Mouse (Mus musculus): Measurements from ENCODE around the gene Lap3.

The Lap3 gene

DNA sequence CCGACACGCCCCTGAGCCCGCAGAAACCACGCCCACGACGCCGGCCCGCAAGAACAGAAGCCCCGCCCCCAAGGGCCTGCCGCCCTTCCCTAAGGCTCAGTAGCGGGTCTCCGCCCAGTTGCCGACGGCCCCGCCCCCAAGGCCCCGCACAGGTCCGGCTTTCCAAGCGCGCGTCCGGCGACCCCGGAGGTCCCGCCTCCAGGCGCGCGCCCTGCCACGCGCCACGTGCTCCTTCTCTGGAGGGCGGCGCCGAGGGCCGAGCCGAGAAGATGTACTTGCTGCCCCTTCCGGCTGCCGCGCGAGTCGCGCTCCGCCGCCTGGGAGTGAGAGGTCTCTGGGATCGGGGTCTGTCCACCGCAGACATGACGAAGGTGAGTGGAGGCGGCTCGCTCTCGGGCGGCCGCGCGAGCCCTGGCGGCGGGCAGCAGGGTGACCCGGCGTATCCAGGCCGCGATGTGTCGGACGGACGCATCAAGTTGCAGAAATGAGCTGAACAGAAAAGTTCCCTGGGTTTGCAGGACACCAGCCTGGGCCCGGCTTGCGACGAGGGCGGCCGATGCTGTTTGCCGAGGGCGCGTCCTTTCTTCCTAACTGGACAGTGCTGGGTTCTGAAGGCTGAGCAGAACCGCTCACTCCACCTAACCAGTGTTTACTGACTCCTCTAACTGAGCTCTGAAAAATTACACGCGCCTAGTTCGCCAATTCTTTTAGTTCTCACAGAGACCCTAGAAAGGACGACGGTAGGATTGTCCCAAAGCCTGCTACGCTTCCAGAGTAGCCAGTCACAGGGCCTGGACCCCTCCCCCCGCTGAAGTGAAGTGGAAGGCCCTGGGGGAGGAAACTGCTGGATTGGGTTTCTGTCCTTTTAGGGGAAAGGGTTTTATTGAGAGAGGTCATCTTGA is at the start of gene Lap3:
Gene Lap3, plus strand, starts transcription at position 184 of the 902 bp plus-strand sequence.
- DNase-seq (ENCODE audit: low spot score) = peak; percentile 97

DNA sequence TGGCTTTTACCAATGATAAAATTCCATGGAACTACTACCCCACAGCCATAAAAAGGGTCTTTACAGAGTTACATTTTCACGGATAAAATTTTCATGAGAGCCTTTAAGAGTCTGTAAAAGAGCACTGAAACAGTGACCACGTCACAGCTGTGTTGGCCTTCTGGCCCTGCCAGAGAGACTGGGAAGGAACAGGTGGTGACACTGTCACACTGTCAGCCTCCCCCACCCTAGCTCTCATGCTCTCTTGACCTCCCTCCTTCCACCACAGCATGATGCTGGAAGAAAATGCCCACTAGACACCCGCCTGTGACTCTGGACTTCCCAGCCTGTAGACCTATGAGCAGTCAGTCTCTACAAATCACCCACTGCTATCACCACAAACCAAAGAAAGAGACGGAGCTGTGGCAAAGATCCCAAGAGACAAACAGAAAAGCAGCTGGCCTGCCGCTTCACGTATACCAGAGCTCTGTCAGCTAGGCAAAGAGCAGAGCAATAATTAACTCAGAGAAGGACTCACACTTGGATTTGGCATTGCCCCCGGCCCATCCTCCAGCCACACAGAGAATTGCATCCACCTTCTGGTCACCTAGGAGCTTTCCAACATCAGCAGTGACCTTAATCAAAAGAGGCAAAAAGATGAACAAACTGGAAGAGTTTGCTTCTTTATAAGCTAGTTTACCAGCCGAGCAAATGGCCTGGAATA is 48.9 kb upstream of the Lap3 start:
- DNase-seq (ENCODE audit: low spot score) = no peak

DNA sequence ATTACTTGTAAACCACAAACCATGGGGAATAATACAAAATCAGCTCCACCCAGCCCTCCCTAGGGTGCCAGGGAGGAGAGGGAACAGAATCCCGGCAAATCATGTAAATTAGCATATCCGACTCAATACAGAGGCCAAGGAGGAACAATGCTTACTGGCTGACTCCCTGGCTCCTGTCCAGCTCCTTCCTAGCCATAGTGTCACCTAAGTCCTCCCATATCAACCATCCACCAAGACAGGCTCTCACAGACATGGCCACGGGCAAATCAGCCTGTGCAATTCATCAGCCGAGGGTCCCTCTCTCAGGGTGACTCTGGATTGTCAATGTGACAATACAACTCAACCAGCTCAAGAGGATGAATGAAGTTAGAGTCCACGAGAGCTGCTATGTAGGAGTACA is 44.5 kb upstream of the Lap3 start:
- no peak for DNase-seq (ENCODE audit: low spot score)

DNA sequence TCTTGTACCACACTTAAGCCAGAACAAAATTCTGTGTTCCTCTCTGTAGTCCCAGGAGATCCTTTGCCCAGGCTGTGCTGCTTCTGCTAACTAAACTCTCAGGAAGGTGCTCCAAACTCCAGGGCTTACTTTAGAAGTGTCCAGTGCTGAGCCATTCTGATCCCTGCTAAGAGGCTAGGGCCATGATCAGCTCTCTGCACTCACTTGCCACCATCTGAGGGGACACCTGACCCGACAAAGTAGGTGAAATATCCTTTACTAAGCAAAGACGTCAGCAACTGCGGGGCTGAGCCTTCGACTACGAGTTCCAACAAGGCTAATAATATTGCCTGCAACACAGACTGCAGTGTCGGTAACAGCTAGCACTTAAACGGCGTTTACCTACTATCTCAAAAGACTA is 44.0 kb upstream of the Lap3 start:
- no peak for DNase-seq (ENCODE audit: low spot score)

DNA sequence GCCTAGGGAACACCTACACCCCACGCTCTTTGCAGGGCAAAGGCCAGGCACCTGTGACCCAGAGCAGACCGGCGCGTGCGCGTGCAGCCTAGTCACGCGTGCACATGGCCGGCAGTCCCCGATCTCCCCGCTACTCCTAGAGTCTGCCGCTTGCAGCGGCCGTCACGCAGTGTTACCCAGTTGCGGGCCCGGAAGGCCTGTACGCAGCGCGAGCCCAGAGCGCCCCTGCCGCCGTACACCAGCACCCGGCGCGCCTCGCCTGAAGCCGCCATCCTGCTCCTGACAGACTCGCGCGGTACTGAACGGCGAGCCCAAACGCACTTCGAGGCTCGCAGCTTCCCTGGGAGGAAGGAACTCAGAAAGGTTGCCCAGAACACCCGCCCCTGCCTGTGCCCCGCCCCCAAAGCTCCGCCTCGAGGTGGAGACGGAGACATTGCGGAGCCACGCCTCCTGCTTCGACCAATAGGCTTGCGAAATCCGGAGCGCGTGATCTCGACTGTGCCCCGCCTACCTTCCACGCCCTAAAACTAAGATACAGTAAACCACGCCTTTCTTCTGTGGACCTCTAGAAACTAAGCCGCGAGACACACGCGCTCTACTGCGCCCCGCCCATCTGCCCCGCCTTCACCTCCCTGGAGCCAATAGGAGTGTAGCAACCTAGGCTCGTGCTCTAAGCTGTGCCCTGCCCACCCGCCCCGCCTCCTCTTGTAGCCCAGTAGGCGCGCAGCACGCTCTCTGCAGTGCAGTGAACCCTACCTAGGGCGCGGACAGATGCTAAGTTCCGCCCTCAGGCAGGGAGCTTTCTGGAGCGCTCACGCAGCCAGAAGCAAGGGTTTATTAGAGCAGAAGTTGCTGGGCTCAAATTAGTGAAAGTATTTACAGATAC is 43.1 kb upstream of the Lap3 start, which contains the start of gene Qdpr:
Gene Qdpr, minus strand, starts transcription at position 406 of the 886 bp plus-strand sequence.
- DNase-seq (ENCODE audit: low spot score) = peak; percentile 97

DNA sequence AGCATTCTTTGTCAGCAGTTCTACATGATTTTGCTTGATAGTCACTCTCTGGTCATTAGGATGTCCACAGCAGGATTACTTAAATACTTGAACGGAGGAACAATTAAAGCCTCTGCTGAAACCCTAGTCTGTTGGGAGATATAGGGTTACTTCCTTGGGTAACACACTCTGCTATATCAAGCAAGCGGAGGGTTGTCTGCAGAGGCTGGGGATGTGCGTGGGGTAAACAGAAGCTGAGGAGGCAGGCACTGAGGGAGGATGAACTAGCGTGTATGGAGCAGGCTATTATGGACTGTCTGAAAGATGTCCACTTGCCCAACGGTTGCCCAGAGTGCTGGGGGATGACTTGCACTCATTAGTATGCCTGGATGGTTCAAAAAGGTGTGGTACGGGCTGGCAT is 39.7 kb upstream of the Lap3 start, which contains the start of gene Clrn2:
Gene Clrn2, plus strand, starts transcription at position 301 of the 400 bp plus-strand sequence.
- DNase-seq (ENCODE audit: low spot score) = no peak

DNA sequence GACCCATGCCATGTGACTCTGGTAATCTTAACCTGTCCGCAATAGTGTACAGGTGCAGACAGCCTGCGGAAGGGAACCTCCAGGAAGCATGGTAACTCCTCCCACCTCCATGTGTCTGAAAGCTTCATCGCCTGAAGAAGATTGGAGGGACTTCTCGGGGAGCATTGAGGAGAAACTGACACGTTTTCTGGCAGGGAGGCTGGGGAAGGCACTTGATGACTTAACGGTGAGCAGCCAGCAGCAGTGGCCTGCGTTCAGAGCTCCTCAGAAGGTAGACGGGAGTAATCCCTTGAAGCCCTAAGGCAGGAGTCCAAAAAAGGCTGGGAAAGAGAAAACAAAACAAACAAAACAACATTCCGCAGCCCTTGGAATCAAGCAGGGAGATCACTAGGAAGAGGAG is 38.7 kb upstream of the Lap3 start:
- DNase-seq (ENCODE audit: low spot score) = no peak

DNA sequence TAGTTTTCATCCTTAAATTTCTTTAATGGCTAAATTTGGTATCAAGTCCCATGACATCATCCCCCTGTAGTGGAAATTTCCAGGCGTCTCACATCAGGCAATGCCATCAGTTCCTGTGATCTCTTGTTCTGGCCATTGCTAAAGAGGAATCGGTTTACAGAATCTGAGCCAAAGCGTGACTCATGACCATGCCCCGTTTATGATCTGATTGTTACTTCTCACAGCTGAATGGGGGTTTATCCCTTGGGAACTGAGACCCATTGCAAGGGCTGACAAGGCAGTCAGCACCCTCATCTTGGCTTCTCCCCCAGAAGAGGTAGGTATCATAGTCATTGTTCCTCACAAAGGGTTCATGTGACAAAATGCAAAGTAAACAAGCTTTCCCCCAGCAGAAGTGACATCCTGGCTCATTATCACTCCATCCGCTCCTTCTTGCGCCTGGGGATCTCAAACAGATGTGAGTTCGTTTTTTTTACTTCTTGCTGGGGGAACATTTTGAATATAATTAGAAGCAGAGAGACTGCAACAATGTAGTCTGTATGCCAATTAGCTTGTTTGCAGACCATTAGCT is 20.2 kb upstream of the Lap3 start:
- no peak for DNase-seq (ENCODE audit: low spot score)

DNA sequence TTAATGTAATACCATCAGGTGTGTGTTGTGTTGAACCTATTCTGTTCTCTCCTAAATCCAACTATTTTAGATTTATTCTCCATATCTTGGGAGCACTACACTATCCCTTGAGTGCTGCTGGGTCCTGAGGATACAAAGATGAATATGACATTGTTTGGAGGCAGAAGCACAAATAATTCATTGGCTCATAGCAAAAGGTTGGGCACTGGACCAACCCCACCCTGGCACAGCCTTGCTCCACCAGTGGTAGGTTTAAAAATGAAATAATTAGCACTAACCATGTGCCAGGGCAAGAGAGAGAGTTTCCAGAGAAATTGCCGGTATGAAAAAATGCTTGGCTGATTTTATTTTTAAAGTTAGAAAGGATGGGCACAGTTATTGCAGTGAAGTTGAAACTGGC is 19.7 kb upstream of the Lap3 start:
- no peak for DNase-seq (ENCODE audit: low spot score)

DNA sequence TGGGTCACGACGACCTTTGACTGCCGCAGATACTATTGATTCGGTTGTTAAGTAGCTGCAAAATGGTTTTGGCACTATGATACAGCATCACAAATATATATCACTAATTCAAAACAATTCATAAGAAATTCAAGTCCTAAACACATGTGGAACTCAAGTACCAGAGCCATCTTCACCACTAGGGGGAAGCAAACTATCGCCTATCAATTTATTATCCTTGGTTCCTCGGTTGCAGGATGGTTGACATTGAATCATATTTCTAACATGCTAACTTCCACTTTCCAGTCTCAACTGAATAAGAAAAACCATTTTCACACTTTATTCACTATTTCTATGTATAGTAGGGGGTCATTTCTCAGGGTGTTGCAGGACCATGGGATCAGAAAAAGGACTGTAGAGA is 19.0 kb upstream of the Lap3 start:
- DNase-seq (ENCODE audit: low spot score) = peak; percentile 49

DNA sequence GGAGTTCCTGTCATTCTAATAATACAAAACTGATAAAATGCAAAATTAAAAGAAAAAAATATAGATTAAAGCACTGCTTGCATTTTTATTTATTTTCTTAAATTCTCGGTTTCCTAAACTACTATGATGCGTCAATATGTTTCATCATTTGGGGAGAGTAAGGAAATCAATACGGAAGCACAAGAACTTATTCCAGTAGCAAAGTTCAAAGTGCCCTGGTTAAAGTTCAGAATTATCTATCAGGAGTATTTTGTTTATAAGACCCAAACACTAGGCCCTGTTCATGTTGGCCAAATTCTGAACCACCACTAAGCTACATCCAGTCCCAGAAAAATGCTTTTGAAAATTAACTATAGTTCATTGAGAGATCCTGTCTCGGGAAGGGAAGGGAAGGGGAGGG is 18.4 kb upstream of the Lap3 start:
- DNase-seq (ENCODE audit: low spot score) = no peak

DNA sequence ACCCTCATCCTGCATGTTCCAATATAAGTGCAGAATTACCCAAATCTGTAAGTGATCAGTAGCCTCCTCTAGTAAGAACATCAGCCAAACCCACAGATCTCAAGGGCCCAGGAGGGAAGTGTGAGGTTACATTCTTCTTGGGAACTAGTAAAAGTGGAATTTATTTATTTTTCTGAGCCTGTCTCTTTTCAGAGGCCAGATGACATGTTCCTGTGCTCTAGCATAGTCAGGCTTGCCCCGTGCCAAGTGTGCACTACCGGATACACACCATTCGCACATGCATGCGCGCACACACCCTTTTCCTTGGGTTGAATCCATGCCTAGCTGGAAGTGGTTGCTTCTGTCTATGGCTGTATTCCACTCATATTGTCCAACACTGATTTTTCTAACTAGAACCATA is 17.4 kb upstream of the Lap3 start:
- DNase-seq (ENCODE audit: low spot score) = no peak

DNA sequence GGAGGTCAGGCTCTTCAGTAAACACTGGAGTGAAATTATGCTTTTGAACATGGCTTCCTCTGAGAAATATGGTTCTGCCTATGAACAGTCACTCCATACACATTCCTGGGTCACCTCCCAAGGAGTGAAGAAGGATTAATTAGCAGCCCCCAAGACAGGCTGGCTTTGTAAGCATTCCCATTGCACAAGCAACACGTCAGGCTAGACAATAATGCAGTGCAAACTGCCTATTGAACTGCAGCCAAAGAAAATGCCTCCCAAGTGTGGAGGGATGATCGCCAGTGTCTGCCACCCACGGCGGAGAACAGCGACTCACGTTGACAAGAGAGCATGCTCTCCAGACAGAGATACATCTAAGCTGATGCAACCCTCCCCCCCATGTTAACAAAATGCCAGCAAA is 16.9 kb upstream of the Lap3 start:
- DNase-seq (ENCODE audit: low spot score) = no peak

DNA sequence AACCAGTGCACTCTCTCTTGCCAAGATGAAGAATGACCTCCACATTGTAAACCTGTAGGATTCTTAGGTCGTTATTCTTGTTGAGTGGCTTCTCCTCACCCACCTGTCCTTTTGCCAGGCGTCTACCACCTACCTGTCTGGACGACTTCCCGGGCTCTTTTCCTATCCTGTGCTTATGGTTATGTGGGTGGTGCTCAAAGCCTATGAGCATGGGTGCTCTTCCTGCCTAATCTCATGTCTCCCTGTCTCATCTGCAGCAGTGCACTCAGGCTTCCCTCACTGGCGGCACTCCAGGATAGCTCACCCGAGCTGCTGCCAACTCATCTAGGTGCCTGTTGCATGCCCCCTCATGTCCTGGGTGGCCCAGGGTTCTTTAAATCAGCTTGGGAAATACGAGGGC is 15.6 kb upstream of the Lap3 start:
- DNase-seq (ENCODE audit: low spot score) = no peak

DNA sequence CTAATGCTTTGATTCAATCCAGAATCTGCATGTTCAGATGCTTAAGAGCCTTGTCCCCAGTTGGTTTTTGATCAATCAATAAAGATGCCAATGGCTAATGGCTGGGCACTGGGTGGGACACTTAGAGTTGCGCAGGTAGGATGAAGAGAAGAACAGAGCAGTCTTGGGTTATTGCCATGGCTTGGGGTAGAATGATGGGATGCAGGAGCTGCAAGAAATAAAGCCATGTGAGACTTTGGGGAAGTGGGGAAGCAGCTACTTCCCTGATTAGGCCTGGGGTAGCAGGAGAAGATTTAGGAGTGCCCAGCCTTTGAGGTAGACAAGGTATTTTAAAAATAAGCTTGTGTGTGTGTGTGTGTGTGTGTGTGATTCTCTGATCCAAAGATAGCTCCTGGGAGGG is 13.1 kb upstream of the Lap3 start:
- no peak for DNase-seq (ENCODE audit: low spot score)

DNA sequence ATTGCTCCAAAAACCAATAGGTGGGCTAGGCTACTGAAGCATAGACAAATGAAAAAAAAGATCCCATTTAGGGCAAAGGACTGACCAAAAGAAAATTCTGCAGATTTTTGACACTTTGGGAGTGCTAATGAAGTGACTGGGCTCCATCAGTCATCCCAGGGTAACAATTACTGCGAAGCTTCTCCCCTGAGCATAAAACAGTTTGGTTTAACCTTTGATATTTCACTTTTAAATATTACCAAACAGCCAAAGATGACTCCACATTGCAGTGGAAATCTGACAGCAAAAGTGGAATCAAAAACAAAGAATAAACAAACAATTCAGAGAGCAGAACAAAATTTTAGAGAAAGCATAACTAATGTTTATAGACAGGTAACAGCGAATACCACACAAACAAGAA is 12.0 kb upstream of the Lap3 start:
- DNase-seq (ENCODE audit: low spot score) = no peak

DNA sequence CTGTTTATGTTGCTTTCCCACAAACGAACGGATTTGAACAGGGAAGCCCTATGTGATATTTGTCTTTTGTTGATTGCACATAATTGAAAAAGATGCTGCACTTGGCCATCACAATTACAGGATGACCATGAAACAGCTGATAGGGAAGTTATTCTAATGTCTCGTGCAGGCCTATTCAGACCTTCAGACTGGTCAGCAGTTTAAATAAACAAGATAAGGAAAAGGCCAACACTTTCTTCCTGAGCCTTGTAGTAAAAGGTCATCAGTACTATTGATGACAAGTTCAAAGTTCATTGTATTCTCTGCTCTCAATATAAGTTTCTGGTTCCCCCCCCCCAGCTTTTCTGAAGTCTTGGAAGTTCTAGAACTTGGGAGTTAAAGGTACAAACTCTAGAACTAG is 10.6 kb upstream of the Lap3 start:
- no peak for DNase-seq (ENCODE audit: low spot score)

DNA sequence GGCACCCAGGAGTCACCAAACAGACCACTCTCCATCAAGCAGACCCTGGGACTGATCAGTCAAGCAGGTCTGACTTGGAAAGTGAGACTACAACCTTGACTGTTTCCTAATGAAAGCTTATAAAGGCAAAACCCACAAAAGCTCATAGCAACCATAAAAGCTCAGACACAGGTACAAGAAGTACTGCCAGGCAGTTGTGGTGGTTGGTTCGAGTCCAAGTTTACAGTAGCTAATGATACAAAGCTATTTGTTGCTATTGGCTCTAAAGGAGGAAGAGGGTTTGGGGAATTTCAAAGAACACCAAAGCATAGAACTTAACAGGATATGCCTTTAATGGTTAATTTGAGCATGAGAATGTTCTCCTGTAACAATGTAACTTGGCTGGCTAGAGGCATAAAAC is 9.5 kb upstream of the Lap3 start:
- DNase-seq (ENCODE audit: low spot score) = no peak

DNA sequence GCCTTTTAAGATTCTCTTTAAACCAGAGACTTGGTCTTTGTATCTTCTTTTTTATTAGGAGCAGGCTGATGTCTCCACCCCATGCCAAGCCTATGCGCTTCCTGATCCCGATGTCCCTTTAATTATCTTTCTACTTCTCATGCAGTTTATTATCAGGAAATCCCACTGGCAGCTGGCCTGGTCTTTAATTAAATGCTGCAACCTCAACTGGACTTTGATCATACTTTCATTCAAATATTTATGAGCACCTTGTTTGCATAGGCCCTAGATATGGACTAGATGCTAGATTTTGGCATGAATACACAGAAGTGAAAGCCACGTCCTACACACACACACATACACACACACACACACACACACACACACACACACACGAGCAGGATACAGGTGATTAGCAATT is 1.4 kb upstream of the Lap3 start:
- no peak for DNase-seq (ENCODE audit: low spot score)

DNA sequence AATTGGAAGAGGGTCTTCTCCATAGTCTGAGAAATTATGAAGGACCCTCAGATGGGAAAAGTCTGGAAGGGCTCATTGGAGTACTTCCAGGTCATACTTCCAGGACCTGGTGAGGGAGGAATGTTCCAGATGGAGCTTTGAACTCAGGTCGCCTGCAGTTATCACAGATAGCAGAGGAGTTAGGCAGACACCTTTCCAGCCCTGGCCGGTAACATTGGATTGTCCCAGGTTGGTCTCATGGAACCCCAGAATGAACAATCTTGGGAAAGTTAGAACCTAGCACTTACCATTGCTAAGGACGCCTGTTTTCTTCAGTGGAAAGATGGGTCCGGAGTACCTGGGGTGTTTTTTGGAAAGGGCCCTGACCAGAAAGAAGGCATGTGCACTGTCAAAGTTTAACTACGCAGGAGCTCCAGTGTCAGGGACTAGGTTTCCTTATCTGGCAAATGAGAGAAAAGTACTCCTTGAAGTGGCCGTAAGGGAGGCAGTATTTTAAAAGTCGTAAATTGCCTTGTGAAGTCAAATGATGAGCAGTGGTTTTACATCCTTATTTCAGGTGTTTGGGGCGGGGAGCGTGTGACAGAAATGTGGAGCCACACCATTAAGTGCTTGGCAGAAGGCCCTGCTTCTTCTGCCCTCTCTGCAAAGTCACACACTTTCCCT is 1.1 kb downstream of the Lap3 start:
- DNase-seq (ENCODE audit: low spot score) = no peak

DNA sequence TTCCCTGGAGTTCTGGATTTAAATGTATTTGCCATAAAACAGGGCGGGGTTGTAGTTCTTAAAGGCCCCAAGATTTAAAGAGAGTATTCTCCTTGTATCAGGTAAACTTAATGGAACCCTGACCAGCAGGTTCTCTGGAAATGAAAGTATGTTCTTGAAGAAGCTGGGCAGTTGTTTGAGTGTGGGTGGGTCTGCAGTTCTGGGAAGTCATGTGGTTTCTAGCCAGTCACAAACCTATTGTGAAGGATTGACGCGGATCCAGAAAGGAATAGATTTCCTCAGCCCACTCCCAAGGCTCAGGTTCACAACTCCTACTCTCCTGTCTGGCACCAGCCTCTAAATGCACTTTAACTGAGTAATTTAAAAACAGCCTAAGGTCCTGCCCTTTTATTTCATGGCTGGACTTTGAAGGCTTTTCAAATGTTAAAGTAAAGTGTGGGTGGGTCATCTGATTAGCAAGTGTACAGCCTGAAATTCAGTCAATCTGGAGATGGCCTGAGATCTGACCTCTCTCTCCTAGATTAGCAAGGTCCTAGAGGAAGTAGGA is 2.3 kb downstream of the Lap3 start:
- no peak for DNase-seq (ENCODE audit: low spot score)

Measured in T-cell, adult 2 months (primary cell).